Mouse (Mus musculus): ENCODE data around the gene Tipin.

The Tipin gene

GRCm38 (mm10) chr9:64273757-64274156 lies 7.6 kb upstream of the Tipin start:
- WGBS = 50% methylated on average over 4 of the region's 4 CpGs

GRCm38 (mm10) chr9:64274291-64274690 lies 7.1 kb upstream of the Tipin start:
- 78% methylated on average over 4 of the region's 4 CpGs for WGBS

DNA sequence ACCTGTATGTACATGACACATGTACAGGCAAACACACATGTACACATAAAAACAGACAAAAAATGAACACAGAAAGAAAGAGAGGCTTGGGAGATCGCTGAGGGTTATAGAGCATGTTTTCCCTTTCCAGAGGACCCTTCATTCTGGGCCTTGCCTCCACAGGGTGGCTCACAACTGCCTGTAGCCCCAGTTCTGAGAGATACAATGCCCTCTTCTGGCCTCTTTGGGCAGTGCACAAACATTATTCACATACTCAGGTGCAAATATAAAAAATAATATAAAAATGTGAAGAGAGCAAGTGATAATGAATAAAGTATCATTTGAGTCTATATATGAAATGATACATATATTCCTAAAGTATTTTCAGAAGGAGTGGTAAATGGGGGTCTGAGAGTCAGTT lies 6.5 kb upstream of the Tipin start:
- 76% methylated on average over 1 of the region's 1 CpGs for WGBS

GRCm38 (mm10) chr9:64277706-64278105 lies 3.7 kb upstream of the Tipin start:
- WGBS = 57% methylated on average over 8 of the region's 8 CpGs

- 93% methylated on average over 6 of the region's 6 CpGs for WGBS
These were observed 2.6 kb upstream of the Tipin start for GRCm38 (mm10) chr9:64278665-64279310.

GRCm38 (mm10) chr9:64281781-64282178 lies 399 bp downstream of the Tipin start:
- WGBS = under 1% methylated on average over 24 of the region's 24 CpGs

DNA sequence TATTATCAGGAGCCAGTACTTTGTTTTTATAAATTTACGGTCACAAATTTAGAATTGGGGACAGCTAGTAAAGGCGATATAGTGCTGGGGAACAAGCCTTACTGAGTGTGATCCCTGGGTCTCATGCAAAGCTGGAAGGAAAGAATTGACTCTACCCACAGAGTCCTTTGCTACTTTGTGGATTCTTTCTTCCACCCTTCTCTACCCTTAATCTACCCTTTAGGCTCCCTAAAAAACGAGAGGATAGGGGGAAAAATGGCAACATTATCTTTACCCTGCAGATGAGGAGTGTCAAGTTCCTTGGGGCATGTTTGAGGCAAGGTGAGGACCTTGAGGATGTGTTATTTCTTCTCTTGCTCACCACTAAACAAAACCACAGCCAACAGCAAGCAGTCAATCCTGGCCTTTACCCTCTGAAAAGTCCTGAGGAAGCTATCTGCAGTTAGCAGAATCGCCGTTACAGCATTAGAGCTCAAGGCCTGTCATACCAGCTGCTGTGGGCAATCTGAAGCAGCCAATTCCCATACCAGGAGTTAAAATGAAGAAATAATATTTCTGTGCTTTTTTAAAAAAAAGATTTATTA lies 1.1 kb downstream of the Tipin start:
- 68% methylated on average over 5 of the region's 5 CpGs for WGBS

GRCm38 (mm10) chr9:64303086-64303485 lies 21.7 kb downstream of the Tipin start:
- WGBS = 95% methylated on average over 4 of the region's 4 CpGs

GRCm38 (mm10) chr9:64306476-64307312 lies 25.3 kb downstream of the Tipin start:
- 83% methylated on average over 6 of the region's 6 CpGs for WGBS

GRCm38 (mm10) chr9:64310996-64311785 lies 29.8 kb downstream of the Tipin start:
- WGBS = 75% methylated on average over 16 of the region's 16 CpGs

- WGBS = 45% methylated on average over 1 of the region's 1 CpGs
These were observed 30.7 kb downstream of the Tipin start for GRCm38 (mm10) chr9:64312128-64312527.

GRCm38 (mm10) chr9:64314696-64315095 lies 33.3 kb downstream of the Tipin start:
- 95% methylated on average over 6 of the region's 6 CpGs for WGBS

- 97% methylated on average over 5 of the region's 5 CpGs for WGBS
These were observed 35.6 kb downstream of the Tipin start for GRCm38 (mm10) chr9:64316986-64317385.

- 95% methylated on average over 7 of the region's 7 CpGs for WGBS
These were observed 42.6 kb downstream of the Tipin start for GRCm38 (mm10) chr9:64323976-64324375.

- 90% methylated on average over 6 of the region's 6 CpGs for WGBS
These were observed 54.4 kb downstream of the Tipin start for GRCm38 (mm10) chr9:64335825-64336224.

DNA sequence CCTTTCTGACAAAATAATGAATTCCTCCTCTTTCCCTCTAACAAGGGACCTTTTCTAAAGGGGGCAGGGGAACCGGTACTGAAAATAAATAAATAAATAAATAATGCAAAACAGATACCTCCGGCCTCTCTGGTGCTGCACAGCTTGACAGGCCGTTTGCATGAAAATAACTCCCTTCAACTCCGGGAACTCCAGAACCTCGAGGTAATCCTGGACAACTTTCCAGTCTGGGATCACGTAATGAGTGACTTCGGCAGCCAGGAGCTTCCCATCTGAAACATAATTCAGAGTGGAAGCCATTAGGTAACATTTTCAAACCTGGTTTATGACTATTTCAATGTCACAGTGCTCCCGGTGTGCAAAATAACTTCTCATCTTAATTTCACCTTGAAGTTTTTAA lies 58.0 kb downstream of the Tipin start:
- WGBS = 28% methylated on average over 8 of the region's 8 CpGs

DNA sequence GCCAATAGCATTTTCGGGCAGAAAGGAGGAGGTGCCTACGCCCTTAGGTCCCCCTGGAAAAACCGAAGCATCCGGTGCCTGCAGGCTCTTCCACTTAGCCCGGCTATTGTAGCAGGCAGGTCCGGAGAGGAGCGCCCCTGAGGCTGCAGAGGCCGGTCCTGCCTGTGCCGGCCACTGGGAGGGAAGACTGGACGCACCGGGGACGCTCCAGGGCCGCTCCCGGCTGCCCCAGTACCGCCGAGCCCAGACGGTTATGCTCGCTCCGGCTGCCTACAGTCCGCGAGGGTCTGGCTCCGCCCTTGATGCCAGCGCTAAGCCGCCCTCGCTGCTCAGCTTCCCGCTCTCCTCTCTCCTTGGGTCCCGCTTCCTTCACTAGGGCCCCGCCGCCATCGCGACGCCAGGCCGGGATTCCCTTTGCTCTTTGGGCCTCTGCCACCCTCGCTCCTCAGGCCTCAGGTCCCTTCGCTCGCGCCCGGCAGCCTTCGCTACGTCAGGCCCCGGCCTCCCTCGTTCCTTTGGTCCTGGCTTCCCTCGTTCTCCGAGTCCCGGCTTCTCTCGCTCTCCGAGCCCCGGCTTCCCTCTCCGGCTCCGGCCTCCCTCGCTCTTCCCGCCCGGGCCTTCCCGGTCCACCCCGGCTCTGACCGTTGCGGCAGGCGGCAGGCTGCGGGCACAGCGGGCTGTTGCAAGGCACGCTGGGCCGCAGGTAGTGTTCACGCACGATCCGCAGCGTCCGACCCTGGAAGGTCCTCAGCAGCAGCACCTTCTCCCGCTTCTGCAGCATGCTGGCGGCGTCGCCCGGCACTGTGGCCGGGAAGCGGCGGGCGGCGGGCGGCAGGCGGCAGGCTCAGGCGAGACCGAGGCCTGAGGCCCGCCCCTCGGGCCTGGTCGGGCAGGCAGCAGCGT lies 59.2 kb downstream of the Tipin start:
- WGBS = under 1% methylated on average over 83 of the region's 85 CpGs

DNA sequence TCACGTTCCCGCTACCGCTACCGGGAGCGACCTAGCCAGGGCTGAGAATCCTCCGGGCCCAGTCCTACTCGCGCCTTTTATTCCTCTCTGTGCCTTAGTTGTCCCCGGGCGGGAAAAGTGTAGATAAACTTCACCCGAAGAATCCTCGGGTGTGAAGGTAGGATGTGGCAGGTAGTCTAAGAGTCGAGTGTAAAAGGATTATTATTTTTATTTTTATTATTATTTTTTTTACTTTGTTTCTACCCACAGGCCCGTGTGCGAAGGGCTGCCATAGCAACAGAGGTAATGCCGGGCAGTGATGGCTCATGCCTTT lies 59.8 kb downstream of the Tipin start, which contains the start of gene Dis3l:
Gene Dis3l (minus strand): TSS at position 35 of the 313 bp plus-strand sequence.
- WGBS = 4% methylated on average over 16 of the region's 16 CpGs

GRCm38 (mm10) chr9:64341671-64342070 lies 60.3 kb downstream of the Tipin start:
- WGBS = 79% methylated on average over 8 of the region's 8 CpGs

DNA sequence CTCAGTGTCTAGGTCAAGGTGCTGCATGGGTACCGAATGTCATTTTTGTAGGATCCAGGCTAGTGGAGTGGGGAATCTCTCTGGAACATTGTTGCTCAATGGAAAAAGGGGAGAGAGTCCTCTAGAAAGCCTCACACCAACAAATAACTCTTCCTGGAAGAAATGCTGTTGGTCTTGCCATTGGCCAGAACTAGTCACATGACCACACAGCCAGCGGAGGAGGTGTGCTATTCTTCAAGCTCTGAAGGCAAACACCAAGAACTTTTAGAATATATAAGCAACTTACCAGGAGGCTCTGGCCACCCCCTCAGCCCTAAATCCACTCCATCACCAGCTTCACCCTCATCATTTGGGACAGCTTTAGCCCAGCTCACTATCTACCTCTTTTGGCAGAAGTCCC lies 62.3 kb downstream of the Tipin start:
- WGBS = 97% methylated on average over 2 of the region's 2 CpGs

GRCm38 (mm10) chr9:64345931-64346330 lies 64.5 kb downstream of the Tipin start:
- 70% methylated on average over 5 of the region's 5 CpGs for WGBS
